Mouse (Mus musculus) cortical plate, adult 2 months (tissue): Measurements from ENCODE around the gene Xpr1.

Experiments used
- CTCF ChIP-seq: fragments of 200-500 bp; IDR thresholded peaks from 2 replicates; pipeline ENCODE4 v1.5.1; 2011; ENCODE audit warnings: mild to moderate bottlenecking, control low read depth, low read length; ENCODE audit not compliant: insufficient read depth; ENCODE audit errors: extremely low read depth
- POLR2A ChIP-seq: fragments of 200-500 bp; IDR thresholded peaks from 2 replicates; pipeline ENCODE4 v1.6.1; 2011; ENCODE audit warnings: mild to moderate bottlenecking, low read length, control low read depth; ENCODE audit not compliant: insufficient read depth; ENCODE audit errors: extremely low read depth

GRCm38 (mm10) chr1:155241701-155242487, 175.3 kb downstream of the Xpr1 start:
- no peak for TF ChIP-seq CTCF
- TF ChIP-seq POLR2A = no peak
